Mouse (Mus musculus) lung, postnatal 0 days (tissue): Measurements from ENCODE around the gene Ddx11. TPM values are rescaled to one million over a fixed set of nuclear protein-coding genes. Genes with fewer than 3 reads are reported as not detected.

Experiments
- ATAC-seq: fragments of 200-750 bp; cut with Nextera tagmentation; 2 replicates; pipeline ENCODE4 v1.8.0; 2017; ENCODE audit warnings: moderate library complexity
- DNase-seq: peaks from one replicate; pipeline ENCODE4 v3.0.0-alpha.2; 2016; ENCODE audit warnings: low spot score
- H3K27ac ChIP-seq: fragments of 300-500 bp; sonication (generic); 2 replicates; pipeline ENCODE4 v1.5.1; 2014; ENCODE audit warnings: antibody characterized with exemption, mild to moderate bottlenecking, low read length, mixed read lengths
- H3K27me3 ChIP-seq: fragments of 300-500 bp; sonication (generic); replicated peaks from 2 replicates; pipeline ENCODE4 v1.6.1; 2014; ENCODE audit warnings: low read length, mixed read lengths; ENCODE audit not compliant: insufficient read depth
- H3K36me3 ChIP-seq: fragments of 300-500 bp; sonication (generic); 2 replicates; pipeline ENCODE4 v1.6.1; 2014; ENCODE audit warnings: low read length, mixed read lengths; ENCODE audit not compliant: insufficient read depth
- H3K4me1 ChIP-seq: fragments of 300-500 bp; sonication (generic); 2 replicates; pipeline ENCODE4 v1.6.1; 2014; ENCODE audit warnings: antibody characterized with exemption, low read depth, low read length, mixed read lengths; ENCODE audit not compliant: insufficient read depth
- H3K4me2 ChIP-seq: fragments of 300-500 bp; sonication (generic); replicated peaks from 2 replicates; pipeline ENCODE4 v1.6.1; 2014; ENCODE audit warnings: low read depth, mild to moderate bottlenecking, low read length, moderate library complexity, mixed read lengths
- H3K4me3 ChIP-seq: fragments of 300-500 bp; sonication (generic); 2 replicates; pipeline ENCODE4 v1.5.1; 2014; ENCODE audit warnings: low read depth, low read length
- H3K9ac ChIP-seq: fragments of 300-500 bp; sonication (generic); replicated peaks from 2 replicates; pipeline ENCODE4 v1.6.1; 2014; ENCODE audit warnings: low read depth, mild to moderate bottlenecking
- H3K9me3 ChIP-seq: fragments of 300-500 bp; sonication (generic); 2 replicates; pipeline ENCODE4 v1.6.1; 2016; ENCODE audit warnings: low read length, mixed read lengths
- CTCF ChIP-seq: IDR thresholded peaks from 2 replicates; pipeline ENCODE4 v1.5.1; 2016; ENCODE audit warnings: antibody characterized with exemption, mild to moderate bottlenecking
- EP300 ChIP-seq: IDR thresholded peaks from 2 replicates; pipeline ENCODE4 v1.6.1; 2016; ENCODE audit warnings: antibody characterized with exemption, mild to moderate bottlenecking, control low read depth
- WGBS: fragments of 180-500 bp; shearing (Covaris S2); extraction: QIAGEN DNeasy Blood & Tissue Kit; methylation state at CpG from one replicate; pipeline ENCODE4 v1.1.7; 2014; 5-methylcytosine and 5-hydroxymethylcytosine counted together
- polyA plus RNA-seq: library from polyadenylated mRNA; unstranded; fragments of >200 nt; fragmentation: Nextera tagmentation; extraction: Ambion mirVana; gene quantifications from 2 replicates; pipeline ENCODE4 v1.2.1, GENCODE M21; 2015

Ddx11 gene
- polyA plus RNA-seq, 1 experiment from 2014 or later = 2.1 TPM

DNA sequence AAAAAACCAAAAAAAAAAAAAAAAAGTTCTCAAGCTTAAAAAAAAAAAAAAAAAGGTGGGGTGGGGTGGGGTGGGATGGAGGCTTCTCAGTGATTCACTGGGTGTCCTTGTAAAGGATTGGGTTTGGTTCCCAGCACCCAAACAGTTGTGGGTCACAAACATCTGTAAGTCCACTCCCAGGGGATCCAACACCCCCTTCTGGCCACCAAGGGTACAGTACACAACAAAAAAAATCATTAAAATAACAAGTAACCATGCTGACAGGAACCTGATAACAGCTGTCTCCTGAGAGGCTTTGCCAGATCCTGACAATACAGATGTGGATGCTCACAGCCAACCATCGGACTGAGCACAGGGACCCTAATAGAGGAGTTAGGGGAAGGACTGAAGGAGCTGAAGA is 38.8 kb upstream of the Ddx11 start:
- no peak for TF ChIP-seq EP300
- no peak; the same call in 1 of the 2 replicates for TF ChIP-seq CTCF
- ATAC-seq (no peak), DNase-seq (no peak)
- WGBS = 65% methylated on average over 1 of the region's 1 CpGs
- no peak overlapping the region for H3K4me2 ChIP-seq
- H3K4me1 ChIP-seq = no peaks in the 10 kb centered on the region
- no peak overlapping the region for H3K9ac ChIP-seq
- no peaks in the 10 kb centered on the region for H3K9me3 ChIP-seq
- H3K4me3 ChIP-seq = no peak overlapping the region
- peaks cover 11% of the 10 kb centered on the region; the same call in 1 of the 2 replicates for H3K36me3 ChIP-seq
- no peaks in the 10 kb centered on the region for H3K27me3 ChIP-seq
- no peak overlapping the region for H3K27ac ChIP-seq

DNA sequence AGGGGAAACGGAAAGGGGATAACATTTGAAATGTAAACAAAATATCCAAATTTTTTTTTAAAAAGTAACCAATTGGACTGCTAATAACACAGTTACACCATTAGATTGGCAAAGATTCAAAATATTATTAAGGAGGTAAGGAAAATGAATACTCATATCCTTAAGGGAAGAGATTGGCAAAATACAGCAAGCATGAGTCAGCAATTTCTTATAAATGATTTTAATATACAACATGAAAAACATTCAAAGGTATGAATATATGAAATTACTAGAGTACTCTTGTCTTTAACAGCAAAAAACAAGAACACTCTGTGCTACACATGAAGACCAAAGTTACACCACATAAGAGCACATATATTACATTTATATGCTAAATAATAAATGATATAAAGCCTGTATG is 38.3 kb upstream of the Ddx11 start:
- DNase-seq = no peak
- no peak overlapping the region for H3K9ac ChIP-seq
- H3K4me3 ChIP-seq = no peak overlapping the region
- H3K27me3 ChIP-seq = no peaks in the 10 kb centered on the region
- TF ChIP-seq CTCF (no peak), EP300 (no peak)
- peaks cover 11% of the 10 kb centered on the region for H3K36me3 ChIP-seq
- 77% methylated on average over 1 of the region's 1 CpGs for WGBS
- H3K27ac ChIP-seq = no peak overlapping the region
- no peaks in the 10 kb centered on the region for H3K4me1 ChIP-seq
- no peak overlapping the region for H3K4me2 ChIP-seq
- no peaks in the 10 kb centered on the region for H3K9me3 ChIP-seq
- ATAC-seq = no peak

DNA sequence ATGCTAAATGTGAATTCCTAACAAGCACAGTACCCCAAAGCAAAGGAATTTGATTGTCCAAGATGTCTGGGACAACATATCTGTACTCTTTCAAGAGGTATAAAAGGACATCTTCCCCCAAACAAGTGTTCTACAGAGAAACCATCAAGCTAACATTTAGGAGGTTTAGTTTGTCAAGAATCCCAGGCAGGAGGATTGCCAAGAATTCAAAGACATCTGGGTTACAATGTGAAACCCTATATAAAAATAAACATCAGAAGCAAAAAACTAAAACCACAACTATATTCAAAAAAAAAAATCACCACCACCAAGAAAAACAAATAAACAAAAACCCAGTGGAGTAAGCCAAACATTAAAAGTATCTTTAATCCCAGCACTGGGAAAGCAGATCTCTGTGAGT is 33.1 kb upstream of the Ddx11 start:
- Histone ChIP-seq H3K27ac (no peak overlapping the region), H3K9ac (no peak overlapping the region), H3K9me3 (no peaks in the 10 kb centered on the region), H3K27me3 (no peaks in the 10 kb centered on the region), H3K4me3 (no peak overlapping the region), H3K36me3 (peaks cover 11% of the 10 kb centered on the region; the same call in 1 of the 2 replicates), H3K4me2 (no peak overlapping the region), H3K4me1 (no peaks in the 10 kb centered on the region)
- no peak for ATAC-seq
- DNase-seq = no peak
- TF ChIP-seq CTCF (no peak), EP300 (no peak)

DNA sequence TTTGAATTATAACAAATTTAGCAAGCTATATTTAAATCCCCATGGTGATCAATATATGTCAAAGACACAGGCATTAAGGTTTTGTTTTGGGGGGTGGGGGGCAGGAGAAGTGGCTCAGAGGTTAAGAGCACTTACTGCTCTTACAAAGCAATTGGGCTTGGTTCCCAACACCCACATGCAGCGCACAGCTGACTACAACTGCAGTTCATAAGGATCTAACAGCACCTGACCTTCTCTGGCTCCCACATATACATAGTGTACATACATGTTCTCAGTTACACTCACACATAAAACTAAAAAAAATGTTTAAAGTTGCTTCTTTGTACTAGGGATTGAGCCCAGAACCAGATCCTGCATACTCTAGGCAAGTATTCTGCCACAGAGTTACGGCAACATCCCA is 31.9 kb upstream of the Ddx11 start:
- Histone ChIP-seq H3K4me1 (no peaks in the 10 kb centered on the region), H3K27me3 (no peaks in the 10 kb centered on the region), H3K36me3 (peaks cover 7% of the 10 kb centered on the region; the same call in 1 of the 2 replicates), H3K27ac (no peak overlapping the region), H3K4me2 (no peak overlapping the region), H3K4me3 (no peak overlapping the region), H3K9me3 (no peaks in the 10 kb centered on the region), H3K9ac (no peak overlapping the region)
- 83% methylated on average over 2 of the region's 2 CpGs for WGBS
- DNase-seq (no peak), ATAC-seq (no peak)
- TF ChIP-seq EP300 (no peak), CTCF (no peak)

DNA sequence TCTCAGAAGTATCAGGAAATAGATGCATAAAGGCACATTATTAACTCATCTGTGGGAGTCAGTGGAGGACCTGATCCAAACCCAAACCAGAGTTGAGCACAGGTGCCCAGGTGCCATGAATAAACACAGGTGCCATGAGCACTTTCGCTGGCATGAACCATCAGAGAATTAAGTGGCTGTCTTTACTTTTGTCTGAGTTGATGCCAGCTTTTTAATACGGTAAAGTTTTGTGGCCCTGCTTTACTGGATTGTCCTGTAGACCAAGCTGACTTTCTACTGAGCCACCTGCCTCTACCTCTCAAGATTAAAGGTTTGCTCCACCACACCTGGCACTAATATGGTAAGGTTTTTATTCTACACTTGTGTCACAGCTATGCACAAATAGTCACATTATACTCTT is 31.3 kb upstream of the Ddx11 start:
- Histone ChIP-seq H3K4me3 (no peak overlapping the region), H3K27ac (no peak overlapping the region), H3K36me3 (peaks cover 3% of the 10 kb centered on the region; the same call in 1 of the 2 replicates), H3K9ac (no peak overlapping the region), H3K4me1 (no peaks in the 10 kb centered on the region), H3K9me3 (no peaks in the 10 kb centered on the region), H3K4me2 (no peak overlapping the region), H3K27me3 (no peaks in the 10 kb centered on the region)
- ATAC-seq = no peak
- 73% methylated on average over 2 of the region's 2 CpGs for WGBS
- TF ChIP-seq CTCF (no peak), EP300 (no peak)
- DNase-seq = no peak

DNA sequence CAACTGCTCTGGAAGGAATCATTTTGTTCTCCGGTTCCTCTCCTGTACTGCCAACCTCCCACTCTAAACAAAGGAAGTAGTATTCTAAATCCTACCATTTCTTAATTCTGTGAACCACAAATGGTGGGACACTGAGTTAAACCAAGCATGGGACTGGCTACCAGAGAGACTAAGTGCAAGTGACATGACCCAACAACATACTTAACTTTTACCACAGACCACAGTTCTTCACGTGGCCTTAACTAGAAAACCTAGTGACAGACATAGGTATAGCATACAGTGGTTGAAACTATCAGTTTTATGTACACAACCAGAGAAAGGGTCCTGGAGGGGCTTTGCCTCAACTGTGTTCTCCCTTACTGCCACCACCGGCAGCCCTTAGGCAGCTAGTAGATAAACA is 30.7 kb upstream of the Ddx11 start:
- Histone ChIP-seq H3K27me3 (no peaks in the 10 kb centered on the region), H3K27ac (no peak overlapping the region), H3K9me3 (no peaks in the 10 kb centered on the region), H3K36me3 (no peaks in the 10 kb centered on the region; the same call in 1 of the 2 replicates), H3K4me2 (no peak overlapping the region), H3K4me1 (no peaks in the 10 kb centered on the region), H3K4me3 (no peak overlapping the region), H3K9ac (no peak overlapping the region)
- ATAC-seq = no peak
- DNase-seq = no peak
- no peak for TF ChIP-seq EP300
- TF ChIP-seq CTCF = no peak
- WGBS = 54% methylated on average over 3 of the region's 3 CpGs
